Mouse (Mus musculus) stomach, postnatal 0 days (tissue): Measurements from ENCODE around the gene Cryaa. TPM values are rescaled to one million over a fixed set of nuclear protein-coding genes. Genes with fewer than 3 reads are reported as not detected.

Experiments
- ATAC-seq: fragments of 200-750 bp; cut with Nextera tagmentation; 2 replicates; pipeline ENCODE4 v1.8.0; 2017; ENCODE audit not compliant: low FRiP score, low TSS enrichment
- DNase-seq: peaks from one replicate; pipeline ENCODE4 v3.0.0-alpha.2; 2016; ENCODE audit warnings: low spot score
- H3K27ac ChIP-seq: fragments of 300-500 bp; sonication (generic); replicated peaks from 2 replicates; pipeline ENCODE4 v1.5.1; 2014; ENCODE audit warnings: mild to moderate bottlenecking, control low read depth
- H3K27me3 ChIP-seq: fragments of 300-500 bp; sonication (generic); 2 replicates; pipeline ENCODE4 v1.6.1; 2014; ENCODE audit warnings: low read length; ENCODE audit not compliant: control insufficient read depth, insufficient read depth
- H3K36me3 ChIP-seq: fragments of 300-500 bp; sonication (generic); 2 replicates; pipeline ENCODE4 v1.6.1; 2014; ENCODE audit warnings: low read length, mixed read lengths; ENCODE audit not compliant: control insufficient read depth, insufficient read depth
- H3K4me1 ChIP-seq: fragments of 300-500 bp; sonication (generic); replicated peaks from 2 replicates; pipeline ENCODE4 v1.6.1; 2014; ENCODE audit warnings: antibody characterized with exemption; ENCODE audit not compliant: control insufficient read depth, insufficient read depth
- H3K4me2 ChIP-seq: fragments of 300-500 bp; sonication (generic); replicated peaks from 2 replicates; pipeline ENCODE4 v1.6.1; 2014; ENCODE audit warnings: low read depth, mild to moderate bottlenecking, control low read depth, moderate library complexity
- H3K4me3 ChIP-seq: fragments of 300-500 bp; sonication (generic); 2 replicates; pipeline ENCODE4 v1.5.1; 2014; ENCODE audit warnings: low read depth, low read length, control low read depth
- H3K9ac ChIP-seq: fragments of 300-500 bp; sonication (generic); 2 replicates; pipeline ENCODE4 v1.6.1; 2014; ENCODE audit warnings: mild to moderate bottlenecking, low read length, control low read depth, mixed read lengths
- H3K9me3 ChIP-seq: fragments of 300-500 bp; sonication (generic); 2 replicates; pipeline ENCODE4 v1.6.1; 2016; ENCODE audit warnings: low read length; ENCODE audit not compliant: control insufficient read depth
- CTCF ChIP-seq: IDR thresholded peaks from 2 replicates; pipeline ENCODE4 v1.5.1; 2016; ENCODE audit warnings: antibody characterized with exemption, low read depth, mild to moderate bottlenecking, moderate library complexity
- EP300 ChIP-seq: optimal IDR thresholded peaks from 2 replicates; pipeline ENCODE3; 2016; ENCODE audit warnings: antibody characterized with exemption
- WGBS: fragments of 180-500 bp; shearing (Covaris S2); extraction: QIAGEN DNeasy Blood & Tissue Kit; methylation state at CpG from one replicate; pipeline ENCODE4 v1.1.7; 2014; 5-methylcytosine and 5-hydroxymethylcytosine counted together
- polyA plus RNA-seq: library from polyadenylated mRNA; unstranded; fragments of >200 nt; fragmentation: Nextera tagmentation; extraction: Ambion mirVana; gene quantifications from 2 replicates; pipeline ENCODE4 v1.2.1, GENCODE M21; 2015

Cryaa gene
- polyA plus RNA-seq, 1 experiment from 2014 or later: 0.12 TPM

- no peak for TF ChIP-seq CTCF
- TF ChIP-seq EP300: no peak
- WGBS: 40% methylated on average over 12 of the region's 12 CpGs
Observed at GRCm38 (mm10) chr17:31657141-31657983, 20.2 kb upstream of the Cryaa start.

DNA sequence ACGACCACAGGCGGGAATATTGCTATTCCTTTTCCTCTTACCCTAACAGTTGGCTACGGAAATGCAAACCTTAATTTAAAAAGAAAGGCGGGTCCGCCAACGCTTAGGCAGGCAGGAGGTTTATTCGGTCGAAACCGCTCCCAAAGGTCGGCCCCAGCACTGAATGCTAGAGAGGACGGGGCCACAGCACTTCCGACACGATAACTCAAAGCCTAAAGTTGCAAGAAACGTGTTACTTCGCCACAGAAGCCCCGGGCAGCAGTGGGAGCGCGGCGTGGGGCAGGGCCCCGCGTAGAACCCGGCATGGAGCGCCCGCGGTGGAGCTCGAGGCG lies 19.5 kb upstream of the Cryaa start:
- 0% methylated on average over 27 of the region's 27 CpGs for WGBS
- Histone ChIP-seq H3K27me3 (no peaks in the 10 kb centered on the region), H3K9me3 (no peaks in the 10 kb centered on the region), H3K9ac (peak overlapping the region; percentile 87), H3K36me3 (peaks cover 7% of the 10 kb centered on the region; the same call in 1 of the 2 replicates), H3K4me3 (peak overlapping the region; percentile 66), H3K4me1 (no peaks in the 10 kb centered on the region), H3K27ac (peak overlapping the region; percentile 88), H3K4me2 (peak overlapping the region; percentile 51)
- DNase-seq: no peak
- TF ChIP-seq CTCF (no peak), EP300 (no peak)
- ATAC-seq: no peak

More at GRCm38 (mm10) chr17:31657141-31657983, 20.2 kb upstream of the Cryaa start:
- no peaks in the 10 kb centered on the region for H3K27me3 ChIP-seq
- H3K9me3 ChIP-seq: no peaks in the 10 kb centered on the region
- peaks cover 7% of the 10 kb centered on the region; the same call in 1 of the 2 replicates for H3K36me3 ChIP-seq
- peak overlapping the region; percentile 87 for H3K9ac ChIP-seq
- no peaks in the 10 kb centered on the region for H3K4me1 ChIP-seq
- no peak for ATAC-seq
- H3K27ac ChIP-seq: peak overlapping the region; percentile 88
- H3K4me2 ChIP-seq: peak overlapping the region; percentile 51
- no peak for DNase-seq
- H3K4me3 ChIP-seq: peak overlapping the region; percentile 66

GRCm38 (mm10) chr17:31658468-31659185 lies 19.0 kb upstream of the Cryaa start, which contains the start of gene U2af1:
Gene U2af1, minus strand, starts transcription at chr17:31658892.
- no peak for TF ChIP-seq EP300
- TF ChIP-seq CTCF: no peak
- peak; percentile 98 for DNase-seq
- peak within 1 kb of the TSS; percentile 81 for H3K4me2 ChIP-seq
- H3K9ac ChIP-seq: peak within 1 kb of the TSS; percentile 87
- H3K27ac ChIP-seq: peak within 1 kb of the TSS; percentile 88
- peak; percentile 98 for ATAC-seq
- H3K4me3 ChIP-seq: peak within 1 kb of the TSS; percentile 66
- peaks cover 3% of the 10 kb centered on the region; the same call in 1 of the 2 replicates for H3K36me3 ChIP-seq
- WGBS: 1% methylated on average over 53 of the region's 77 CpGs
- H3K9me3 ChIP-seq: no peaks in the 10 kb centered on the region
- H3K4me1 ChIP-seq: no peaks in the 10 kb centered on the region
- H3K27me3 ChIP-seq: no peaks in the 10 kb centered on the region

GRCm38 (mm10) chr17:31660661-31661250 lies 16.9 kb upstream of the Cryaa start:
- Histone ChIP-seq H3K4me3 (no peak overlapping the region), H3K4me2 (no peak overlapping the region), H3K36me3 (no peaks in the 10 kb centered on the region), H3K4me1 (no peaks in the 10 kb centered on the region), H3K9ac (no peak overlapping the region), H3K27ac (no peak overlapping the region), H3K9me3 (no peaks in the 10 kb centered on the region), H3K27me3 (no peaks in the 10 kb centered on the region)
- ATAC-seq (no peak), DNase-seq (no peak)
- 65% methylated on average over 8 of the region's 8 CpGs for WGBS
- TF ChIP-seq EP300 (no peak), CTCF (no peak)

DNA sequence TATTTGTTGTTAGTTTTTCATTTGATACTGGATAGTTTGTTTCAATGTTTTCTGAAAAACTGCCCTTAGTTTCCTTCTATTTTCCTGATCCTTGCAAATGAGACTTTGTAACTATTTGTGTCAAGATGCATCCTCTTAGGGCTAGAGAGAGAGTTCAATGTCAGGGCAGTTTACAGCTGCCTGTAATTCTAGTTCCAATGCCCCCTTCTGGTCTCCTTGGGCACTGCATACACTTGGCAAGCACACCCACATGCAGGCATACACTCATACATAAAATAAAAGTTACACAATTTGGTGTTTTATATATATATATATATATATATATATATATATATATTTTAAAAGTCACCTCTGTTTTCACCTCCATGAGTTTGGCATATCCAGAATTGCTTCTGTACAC lies 14.8 kb upstream of the Cryaa start:
- no peak for ATAC-seq

More for the DNA sequence above, 14.8 kb upstream of the Cryaa start:
- no peak overlapping the region for H3K27ac ChIP-seq
- no peaks in the 10 kb centered on the region for H3K4me1 ChIP-seq
- no peak overlapping the region for H3K9ac ChIP-seq
- DNase-seq: no peak
- no peaks in the 10 kb centered on the region for H3K36me3 ChIP-seq
- no peaks in the 10 kb centered on the region for H3K27me3 ChIP-seq
- no peak overlapping the region for H3K4me2 ChIP-seq
- H3K4me3 ChIP-seq: no peak overlapping the region
- TF ChIP-seq CTCF (peak; percentile 43), EP300 (no peak)
- H3K9me3 ChIP-seq: no peaks in the 10 kb centered on the region
